Mouse (Mus musculus): ENCODE data around the gene Poln. TPM values are rescaled to one million over a fixed set of nuclear protein-coding genes. Genes with fewer than 3 reads are reported as not detected.
A peak's percentile ranks its signal among the peaks of the same experiment; 100 is the strongest.

The Poln gene
- polyA plus RNA-seq, 1 experiment from 2014 or later = not detected

- no peak overlapping the region for H3K27ac ChIP-seq
- no peaks in the 10 kb centered on the region for H3K79me2 ChIP-seq (ENCODE audit: inconsistent target)
- H3K36me3 ChIP-seq (ENCODE audit: inconsistent target) = no peaks in the 10 kb centered on the region
- 79% methylated on average over 6 of the region's 6 CpGs for WGBS (ENCODE audit: missing documents)
- no peak overlapping the region for H3K4me3 ChIP-seq (ENCODE audit: inconsistent target)
Observed at GRCm38 (mm10) chr5:33999466-34000090, 169.7 kb downstream of the Poln start.

GRCm38 (mm10) chr5:33998505-33998877 is 170.8 kb downstream of the Poln start:
- Histone ChIP-seq H3K79me2 (ENCODE audit: inconsistent target) (no peaks in the 10 kb centered on the region), H3K27ac (no peak overlapping the region), H3K4me3 (ENCODE audit: inconsistent target) (no peak overlapping the region), H3K36me3 (ENCODE audit: inconsistent target) (no peaks in the 10 kb centered on the region)
- WGBS (ENCODE audit: missing documents) = 93% methylated on average over 3 of the region's 3 CpGs

GRCm38 (mm10) chr5:33997829-33998504 is 171.3 kb downstream of the Poln start:
- no peaks in the 10 kb centered on the region for H3K79me2 ChIP-seq (ENCODE audit: inconsistent target)
- no peak overlapping the region for H3K4me3 ChIP-seq (ENCODE audit: inconsistent target)
- WGBS (ENCODE audit: missing documents) = 82% methylated on average over 20 of the region's 20 CpGs
- no peak overlapping the region for H3K27ac ChIP-seq
- no peaks in the 10 kb centered on the region for H3K36me3 ChIP-seq (ENCODE audit: inconsistent target)

GRCm38 (mm10) chr5:33997051-33997741 is 172.1 kb downstream of the Poln start:
- WGBS (ENCODE audit: missing documents) = 2% methylated on average over 72 of the region's 80 CpGs
- H3K36me3 ChIP-seq (ENCODE audit: inconsistent target) = no peaks in the 10 kb centered on the region

GRCm38 (mm10) chr5:33996694-33997045 is 172.6 kb downstream of the Poln start:
- Histone ChIP-seq H3K36me3 (ENCODE audit: inconsistent target) (no peaks in the 10 kb centered on the region), H3K79me2 (ENCODE audit: inconsistent target) (no peaks in the 10 kb centered on the region), H3K4me3 (ENCODE audit: inconsistent target) (no peak overlapping the region), H3K27ac (no peak overlapping the region)
- WGBS (ENCODE audit: missing documents) = 0% methylated on average over 50 of the region's 55 CpGs

More at GRCm38 (mm10) chr5:33997051-33997741, 172.1 kb downstream of the Poln start:
- no peaks in the 10 kb centered on the region for H3K79me2 ChIP-seq (ENCODE audit: inconsistent target)
- H3K4me3 ChIP-seq (ENCODE audit: inconsistent target) = no peak overlapping the region
- no peak overlapping the region for H3K27ac ChIP-seq

GRCm38 (mm10) chr5:33995843-33996693 is 173.2 kb downstream of the Poln start, which contains the start of gene Nat8l:
Gene Nat8l (plus strand): TSS chr5:33995984.
- H3K36me3 ChIP-seq (ENCODE audit: inconsistent target) = no peaks in the 10 kb centered on the region
- H3K79me2 ChIP-seq (ENCODE audit: inconsistent target) = no peaks in the 10 kb centered on the region
- 1% methylated on average over 87 of the region's 90 CpGs for WGBS (ENCODE audit: missing documents)
- no peak within 1 kb of the TSS for H3K27ac ChIP-seq
- H3K4me3 ChIP-seq (ENCODE audit: inconsistent target) = peak within 1 kb of the TSS; percentile 19; the same call in 1 of the 2 replicates

- no peaks in the 10 kb centered on the region for H3K79me2 ChIP-seq (ENCODE audit: inconsistent target)
- H3K36me3 ChIP-seq (ENCODE audit: inconsistent target) = no peaks in the 10 kb centered on the region
- no peak overlapping the region for H3K27ac ChIP-seq
- H3K4me3 ChIP-seq (ENCODE audit: inconsistent target) = no peak overlapping the region
- WGBS (ENCODE audit: missing documents) = 65% methylated on average over 25 of the region's 28 CpGs
Observed at GRCm38 (mm10) chr5:33994671-33995625, 174.3 kb downstream of the Poln start.

GRCm38 (mm10) chr5:33983309-33984121 is 185.7 kb downstream of the Poln start, which contains the start of gene Gm1673:
Gene Gm1673 (plus strand): TSS chr5:33983433.
- Histone ChIP-seq H3K27ac (no peak within 1 kb of the TSS), H3K4me3 (ENCODE audit: inconsistent target) (no peak within 1 kb of the TSS; the same call in 1 of the 2 replicates), H3K79me2 (ENCODE audit: inconsistent target) (no peaks in the 10 kb centered on the region), H3K36me3 (ENCODE audit: inconsistent target) (no peaks in the 10 kb centered on the region)
- 1% methylated on average over 88 of the region's 88 CpGs for WGBS (ENCODE audit: missing documents)

GRCm38 (mm10) chr5:33982731-33983259 is 186.5 kb downstream of the Poln start:
- no peaks in the 10 kb centered on the region for H3K36me3 ChIP-seq (ENCODE audit: inconsistent target)
- no peak overlapping the region for H3K27ac ChIP-seq
- WGBS (ENCODE audit: missing documents) = 18% methylated on average over 26 of the region's 26 CpGs
- H3K4me3 ChIP-seq (ENCODE audit: inconsistent target) = no peak overlapping the region; the same call in 1 of the 2 replicates
- no peaks in the 10 kb centered on the region for H3K79me2 ChIP-seq (ENCODE audit: inconsistent target)

GRCm38 (mm10) chr5:33976267-33976666 is 193.0 kb downstream of the Poln start:
- H3K4me3 ChIP-seq (ENCODE audit: inconsistent target) = no peak overlapping the region
- H3K36me3 ChIP-seq (ENCODE audit: inconsistent target) = no peaks in the 10 kb centered on the region
- no peak overlapping the region for H3K27ac ChIP-seq
- H3K79me2 ChIP-seq (ENCODE audit: inconsistent target) = no peaks in the 10 kb centered on the region
- WGBS (ENCODE audit: missing documents) = 40% methylated on average over 3 of the region's 3 CpGs

- no peak overlapping the region for H3K4me3 ChIP-seq (ENCODE audit: inconsistent target)
- no peaks in the 10 kb centered on the region for H3K79me2 ChIP-seq (ENCODE audit: inconsistent target)
- 95% methylated on average over 2 of the region's 2 CpGs for WGBS (ENCODE audit: missing documents)
- H3K27ac ChIP-seq = no peak overlapping the region
- H3K36me3 ChIP-seq (ENCODE audit: inconsistent target) = no peaks in the 10 kb centered on the region
Observed at GRCm38 (mm10) chr5:33974736-33975135, 194.5 kb downstream of the Poln start.

- no peak overlapping the region for H3K27ac ChIP-seq
- H3K36me3 ChIP-seq (ENCODE audit: inconsistent target) = no peaks in the 10 kb centered on the region
- H3K4me3 ChIP-seq (ENCODE audit: inconsistent target) = no peak overlapping the region
- WGBS (ENCODE audit: missing documents) = 93% methylated on average over 4 of the region's 4 CpGs
- no peaks in the 10 kb centered on the region for H3K79me2 ChIP-seq (ENCODE audit: inconsistent target)
Observed at GRCm38 (mm10) chr5:33959382-33959781, 209.9 kb downstream of the Poln start.
